In the genomic region with DNA sequence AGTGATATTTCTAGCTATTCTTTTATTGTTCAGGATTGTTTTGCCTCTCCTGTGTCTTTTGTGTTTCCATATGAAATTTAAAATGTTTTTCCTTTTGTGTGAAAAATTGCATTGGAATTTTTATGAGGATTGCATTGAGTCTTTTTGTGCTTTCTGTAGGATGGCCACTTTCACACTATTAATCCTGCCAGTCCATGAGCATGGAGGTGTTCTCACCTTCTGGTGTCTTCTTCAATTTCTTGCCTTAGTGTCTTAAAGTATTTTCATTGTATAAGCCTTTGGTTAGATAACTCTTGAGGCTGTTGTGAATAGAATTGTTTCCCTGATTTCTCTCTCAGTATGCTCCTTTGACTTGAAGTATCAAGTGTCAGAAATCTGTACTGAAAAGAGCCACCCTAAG, we compare ENCODE assay signal across 23 mouse cellular contexts.
"Had no signal": no experiment of that assay in that cellular context is flagged by ENCODE, and none has a peak within 500 bp of the region (broad histone marks: within the 10 kb centered on the region; RNA-seq: fewer than 3 reads in every experiment).

No protein-coding gene starts in this region.

- DNase-seq: gastrocnemius, postnatal 14 days; gastrocnemius, postnatal 36 days; heart, adult 11 months; heart, adult 2 months; heart, postnatal 14 days; heart, postnatal 36 days; kidney, adult 18-20 months; kidney, adult 8-10 months; kidney, postnatal 10 days; kidney, postnatal 25 days; kidney, postnatal 4 days; liver; liver, embryonic 13.5 days had no signal

- H3K27ac ChIP-seq: heart, adult 2 months; heart, embryonic 13.5 days; heart, embryonic 15.5 days; hindbrain, embryonic 10.5 days; hindbrain, embryonic 12.5 days; hindbrain, embryonic 14.5 days; intestine, embryonic 15.5 days; layer of hippocampus, adult 2 months; limb, embryonic 10.5 days; limb, embryonic 12.5 days; liver, embryonic 13.5 days; liver, embryonic 15.5 days had no signal

- H3K4me3 ChIP-seq: heart, adult 2 months; heart, embryonic 13.5 days; heart, embryonic 15.5 days; hindbrain, embryonic 10.5 days; hindbrain, embryonic 12.5 days; intestine, embryonic 15.5 days; layer of hippocampus, adult 2 months; limb, embryonic 10.5 days; limb, embryonic 12.5 days; liver, embryonic 13.5 days; liver, embryonic 15.5 days had no signal

- H3K4me1 ChIP-seq: heart, embryonic 13.5 days; heart, embryonic 15.5 days; hindbrain, embryonic 10.5 days; hindbrain, embryonic 12.5 days; intestine, embryonic 15.5 days; limb, embryonic 10.5 days; limb, embryonic 12.5 days; liver, embryonic 13.5 days; liver, embryonic 15.5 days had no signal
